Mouse (Mus musculus): ENCODE results near the gene Ryr3. TPM values are rescaled to one million over a fixed set of nuclear protein-coding genes. Genes with fewer than 3 reads are reported as not detected.

The Ryr3 gene
- total RNA-seq, 2 experiments from 2014 or later, result 76.9 to 86.6 TPM

DNA sequence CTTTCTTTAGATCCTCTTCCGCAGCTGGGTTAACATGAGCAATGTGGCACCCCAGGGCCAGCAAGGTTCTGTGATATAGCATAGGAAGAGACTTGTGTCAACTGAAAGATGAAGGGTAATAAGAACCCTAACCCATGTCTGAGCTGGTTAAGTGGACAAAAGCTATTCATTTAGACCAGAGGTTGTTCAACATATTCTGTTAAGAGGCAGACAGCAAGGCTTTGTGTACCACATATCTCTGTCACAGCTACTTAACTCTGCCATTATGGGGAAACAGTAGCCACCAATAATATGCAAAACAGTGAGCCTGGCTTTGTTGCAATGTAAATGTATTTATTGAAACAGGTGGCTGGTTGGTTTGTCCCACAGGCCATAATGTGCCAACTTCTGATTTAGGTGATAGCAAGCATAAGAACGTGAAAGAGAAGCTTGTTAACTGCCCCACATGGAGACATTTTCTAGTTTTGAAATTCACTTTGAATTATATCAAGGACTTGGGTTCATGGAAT, 350.8 kb downstream of the Ryr3 start:
- no peak for DNase-seq (ENCODE audit: low spot score in 2 of 2)
- no peak overlapping the region for H3K27ac ChIP-seq
- no peak overlapping the region for H3K4me3 ChIP-seq
- no peak for TF ChIP-seq CTCF (conservative IDR thresholded peaks at IDR 0.05)

DNA sequence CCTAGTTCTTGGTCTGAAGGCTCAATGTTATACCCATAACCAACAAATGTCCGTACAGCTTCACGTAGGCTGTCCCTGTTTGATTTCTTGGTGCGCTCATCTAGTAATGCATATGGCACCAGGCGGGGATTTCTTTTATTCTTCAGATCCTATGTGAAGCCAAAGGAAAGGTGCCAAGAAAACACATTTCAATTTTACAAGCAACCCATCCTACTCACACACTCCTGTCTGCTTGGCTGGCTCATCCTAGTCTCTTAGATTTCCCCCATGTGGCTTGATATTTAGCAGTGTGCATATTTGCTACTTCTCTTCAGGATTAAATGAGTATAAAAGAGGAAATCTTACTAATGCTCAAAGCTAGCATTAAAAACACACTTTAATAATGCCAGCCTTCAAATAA, 355.1 kb downstream of the Ryr3 start:
- no peak overlapping the region for H3K27ac ChIP-seq
- TF ChIP-seq CTCF (conservative IDR thresholded peaks at IDR 0.05), result no peak
- peak in 1 of 2 experiments; percentile 60 for DNase-seq (ENCODE audit: low spot score in 2 of 2)
- H3K4me3 ChIP-seq, result no peak overlapping the region

DNA sequence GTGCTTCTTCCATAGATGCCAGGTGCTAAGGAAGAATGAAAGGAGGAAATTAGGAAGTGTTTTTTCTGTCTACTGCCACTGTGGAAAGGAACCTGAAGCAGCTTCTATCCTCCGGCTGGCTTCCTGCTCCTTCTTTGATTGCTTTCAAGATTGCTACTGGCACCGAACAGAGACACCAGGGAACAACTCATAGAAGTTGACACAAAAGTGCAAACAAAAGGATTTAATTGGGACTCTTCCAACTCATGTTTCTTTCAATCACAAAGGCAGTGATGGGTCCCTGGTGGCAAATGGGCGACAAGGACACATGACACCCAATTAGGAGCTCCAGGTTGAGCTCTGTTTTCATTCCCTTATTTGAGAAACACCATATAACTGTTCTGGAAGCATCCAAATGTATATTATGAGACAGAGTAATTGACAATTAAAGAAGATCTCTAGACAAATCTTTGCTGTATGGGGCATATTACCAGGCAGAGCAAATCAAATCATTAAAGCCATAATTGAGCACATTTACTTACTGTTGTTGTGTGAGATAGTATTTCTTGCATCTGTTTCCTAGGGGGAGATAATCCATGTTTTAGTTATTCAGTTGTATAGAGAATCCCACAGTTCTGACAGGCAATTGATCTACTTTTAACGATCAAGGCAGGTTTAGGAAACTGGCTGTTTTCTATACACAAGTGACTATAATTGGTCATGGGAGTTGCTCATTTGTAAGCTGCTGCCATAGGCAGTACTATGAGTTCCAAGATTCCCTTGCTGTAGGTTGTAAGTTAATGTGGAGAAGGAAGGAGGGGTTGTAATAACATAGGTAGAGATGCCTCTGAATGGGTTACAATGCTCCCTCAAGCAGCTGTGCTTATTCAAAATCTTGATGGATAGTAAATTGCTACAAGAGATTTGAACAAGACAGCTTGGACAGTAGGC, 371.0 kb downstream of the Ryr3 start:
- TF ChIP-seq CTCF (conservative IDR thresholded peaks at IDR 0.05), result no peak
- DNase-seq (ENCODE audit: low spot score in 2 of 2), result no peak
- H3K27ac ChIP-seq, result no peak overlapping the region
- H3K4me3 ChIP-seq, result no peak overlapping the region

DNA sequence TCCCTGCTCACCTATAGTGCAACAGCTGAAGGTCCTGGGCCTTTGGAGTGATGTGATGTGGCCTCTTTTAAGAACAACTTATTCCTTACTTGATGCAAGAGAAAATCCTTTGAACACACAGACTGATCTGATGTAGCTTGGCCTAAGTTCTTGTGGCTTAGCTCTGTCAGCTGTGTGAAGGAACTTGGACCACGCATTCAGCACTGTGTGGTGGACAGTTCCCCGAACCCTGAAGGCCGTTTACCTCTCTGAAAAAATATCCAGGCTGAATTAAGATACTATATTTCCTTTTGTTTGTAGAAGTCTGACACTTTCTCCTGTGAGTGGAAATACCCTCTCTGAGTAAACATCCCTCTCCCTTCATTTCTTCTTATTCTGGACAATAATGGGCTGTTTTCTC, 374.0 kb downstream of the Ryr3 start:
- H3K4me3 ChIP-seq, result no peak overlapping the region
- no peak overlapping the region for H3K27ac ChIP-seq
- no peak for TF ChIP-seq CTCF (conservative IDR thresholded peaks at IDR 0.05)
- DNase-seq (ENCODE audit: low spot score in 2 of 2), result no peak

DNA sequence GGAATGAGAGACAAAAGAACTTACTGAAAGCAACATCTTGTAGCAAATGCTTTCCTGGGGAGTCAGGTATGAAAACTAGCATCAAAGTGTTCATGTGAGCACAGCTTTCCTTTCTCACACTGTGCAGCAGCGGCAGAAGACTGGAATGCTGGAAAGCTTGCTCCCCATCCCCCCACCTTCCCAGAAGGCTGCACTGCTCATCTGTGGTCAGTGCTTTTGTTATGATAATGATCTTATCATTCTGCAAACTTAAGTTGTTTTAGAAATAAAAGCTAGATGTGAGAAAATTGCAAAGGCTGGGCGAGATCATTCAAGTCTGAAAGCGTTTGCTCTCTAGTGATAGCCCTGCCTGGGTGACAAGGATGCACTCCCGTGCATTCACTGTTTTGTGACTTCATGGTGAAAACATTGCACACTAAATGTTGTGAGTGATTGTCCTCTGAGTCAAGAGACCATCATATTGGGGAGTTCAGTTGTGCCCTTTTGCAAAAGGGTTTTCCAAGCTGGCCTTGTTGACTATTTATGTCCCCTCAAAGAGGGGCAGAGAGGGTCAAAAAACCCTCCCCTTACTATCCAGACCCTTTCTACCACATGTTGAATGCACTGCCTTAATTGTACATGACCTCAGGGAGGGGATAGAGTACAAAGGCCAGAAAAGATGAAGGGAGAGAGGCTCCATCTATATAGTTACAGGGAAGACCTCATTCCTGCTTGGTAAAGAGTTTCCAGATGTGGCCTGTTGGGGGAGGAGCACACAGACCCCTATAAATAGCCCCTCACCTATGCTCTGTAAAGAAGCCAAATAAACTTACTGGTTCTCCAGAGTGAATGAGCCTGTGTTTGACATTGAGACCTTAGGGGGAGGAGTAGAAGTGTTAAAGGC, 385.2 kb downstream of the Ryr3 start:
- Histone ChIP-seq H3K27ac (no peak overlapping the region), H3K4me3 (no peak overlapping the region)
- TF ChIP-seq CTCF (conservative IDR thresholded peaks at IDR 0.05), result no peak
- DNase-seq (ENCODE audit: low spot score in 2 of 2), result no peak

DNA sequence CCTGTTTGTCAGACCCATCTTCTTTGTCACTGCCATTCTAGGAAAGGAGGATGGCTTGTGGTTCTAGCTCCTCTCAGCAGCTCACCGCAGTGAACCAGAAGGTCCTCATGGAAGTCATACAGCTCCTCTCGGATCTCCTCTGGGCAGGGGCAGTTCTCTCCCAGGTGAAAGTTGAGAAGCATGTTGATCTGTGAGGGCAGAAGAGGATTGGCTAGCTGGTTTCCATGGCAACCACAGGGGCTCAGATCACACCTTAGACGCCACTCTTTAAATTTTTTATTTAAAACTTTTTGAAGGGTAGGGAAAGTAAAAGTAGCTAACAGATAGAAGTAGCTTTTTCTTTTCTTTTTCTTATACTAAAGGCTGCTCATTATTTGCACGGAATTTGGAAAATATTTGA, 390.3 kb downstream of the Ryr3 start:
- no peak overlapping the region for H3K27ac ChIP-seq
- no peak for TF ChIP-seq CTCF (conservative IDR thresholded peaks at IDR 0.05)
- no peak for DNase-seq (ENCODE audit: low spot score in 2 of 2)
- no peak overlapping the region for H3K4me3 ChIP-seq

DNA sequence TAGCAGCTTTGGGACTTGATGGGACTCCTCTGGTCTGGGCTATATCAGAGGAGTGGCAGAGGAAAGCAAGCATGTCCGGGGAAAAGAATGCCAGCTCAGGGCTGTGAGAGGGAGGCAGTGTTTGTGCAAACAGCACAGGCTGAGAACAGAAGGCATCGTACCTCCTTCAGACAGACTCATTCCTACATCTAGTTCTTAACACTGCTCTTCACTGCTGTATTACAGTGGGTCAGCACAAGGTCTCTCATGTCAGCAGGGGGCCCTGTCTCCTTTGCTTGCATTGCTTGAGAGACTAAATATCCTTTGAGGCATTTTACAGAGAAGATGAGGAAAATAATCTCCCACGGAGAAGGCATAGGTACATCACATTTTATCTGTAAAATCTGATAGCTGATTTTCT, 394.2 kb downstream of the Ryr3 start:
- TF ChIP-seq CTCF (conservative IDR thresholded peaks at IDR 0.05), result peak; percentile 48
- peak overlapping the region; percentile 29; the same call in 1 of the 2 replicates for H3K27ac ChIP-seq

DNA sequence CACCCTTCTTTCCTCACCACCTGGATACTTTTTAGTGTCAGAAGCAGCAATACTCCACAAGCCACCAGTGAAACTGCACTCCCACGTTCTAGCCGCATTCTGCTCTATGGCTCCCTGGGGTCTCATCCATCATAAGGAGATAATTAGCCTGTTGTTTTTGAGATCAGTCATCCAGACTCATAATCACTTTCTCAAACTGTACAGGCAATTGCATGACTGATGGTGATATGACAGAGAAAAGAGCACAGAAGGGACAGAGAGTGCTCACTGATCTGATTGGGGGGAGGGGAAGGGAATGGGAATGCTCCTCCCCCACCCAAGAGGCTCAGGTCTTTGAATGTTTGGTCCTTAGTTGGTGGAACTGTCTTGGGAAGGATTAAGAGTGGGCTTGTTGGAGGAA, 397.8 kb downstream of the Ryr3 start:
- Histone ChIP-seq H3K27ac (no peak overlapping the region), H3K4me3 (no peak overlapping the region)
- no peak for DNase-seq (ENCODE audit: low spot score in 2 of 2)
- TF ChIP-seq CTCF (conservative IDR thresholded peaks at IDR 0.05), result no peak

More for the DNA sequence above, 394.2 kb downstream of the Ryr3 start:
- DNase-seq (ENCODE audit: low spot score in 2 of 2), result no peak
- no peak overlapping the region for H3K4me3 ChIP-seq

DNA sequence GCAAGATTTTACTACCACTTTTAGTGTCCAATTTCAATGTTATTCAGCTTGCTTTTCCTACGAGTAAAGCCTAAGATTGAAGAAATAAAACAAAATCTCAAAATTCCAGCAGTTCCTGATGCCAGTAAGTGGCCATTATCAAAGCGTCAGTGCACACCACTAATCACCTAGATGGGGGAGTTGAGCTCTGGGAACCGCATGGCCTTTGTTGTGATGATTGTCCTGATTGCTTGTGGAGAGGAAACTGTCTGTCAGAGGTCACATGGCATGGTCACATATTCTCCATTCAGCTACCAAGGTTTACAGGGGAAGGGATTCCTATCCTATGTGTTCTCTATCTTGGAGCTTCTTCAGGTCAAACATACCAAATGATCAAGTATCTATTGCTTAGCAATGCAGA, 399.9 kb downstream of the Ryr3 start:
- Histone ChIP-seq H3K27ac (no peak overlapping the region), H3K4me3 (no peak overlapping the region)
- TF ChIP-seq CTCF (conservative IDR thresholded peaks at IDR 0.05), result no peak
- DNase-seq (ENCODE audit: low spot score in 2 of 2), result no peak

DNA sequence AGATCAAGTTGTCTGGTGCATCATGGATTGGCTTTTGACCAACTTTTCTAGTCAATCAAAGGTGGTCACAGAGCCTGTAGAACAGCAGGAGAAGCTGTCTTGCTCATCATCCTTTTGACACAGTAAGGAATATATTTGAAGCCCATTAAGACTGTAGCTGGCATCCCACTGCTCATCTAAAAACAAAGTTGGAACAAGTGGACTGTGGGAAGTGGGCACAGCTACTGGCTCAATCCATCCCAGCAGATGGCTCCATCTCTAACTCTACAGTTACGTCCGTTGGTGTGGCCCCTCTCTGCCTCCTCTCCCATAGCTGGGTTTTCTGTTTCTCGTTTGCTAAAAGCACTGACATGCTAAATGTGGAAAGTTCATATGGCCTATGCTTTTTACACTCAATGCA, 400.9 kb downstream of the Ryr3 start:
- H3K4me3 ChIP-seq, result no peak overlapping the region
- no peak for TF ChIP-seq CTCF (conservative IDR thresholded peaks at IDR 0.05)
- H3K27ac ChIP-seq, result no peak overlapping the region
- no peak for DNase-seq (ENCODE audit: low spot score in 2 of 2)

DNA sequence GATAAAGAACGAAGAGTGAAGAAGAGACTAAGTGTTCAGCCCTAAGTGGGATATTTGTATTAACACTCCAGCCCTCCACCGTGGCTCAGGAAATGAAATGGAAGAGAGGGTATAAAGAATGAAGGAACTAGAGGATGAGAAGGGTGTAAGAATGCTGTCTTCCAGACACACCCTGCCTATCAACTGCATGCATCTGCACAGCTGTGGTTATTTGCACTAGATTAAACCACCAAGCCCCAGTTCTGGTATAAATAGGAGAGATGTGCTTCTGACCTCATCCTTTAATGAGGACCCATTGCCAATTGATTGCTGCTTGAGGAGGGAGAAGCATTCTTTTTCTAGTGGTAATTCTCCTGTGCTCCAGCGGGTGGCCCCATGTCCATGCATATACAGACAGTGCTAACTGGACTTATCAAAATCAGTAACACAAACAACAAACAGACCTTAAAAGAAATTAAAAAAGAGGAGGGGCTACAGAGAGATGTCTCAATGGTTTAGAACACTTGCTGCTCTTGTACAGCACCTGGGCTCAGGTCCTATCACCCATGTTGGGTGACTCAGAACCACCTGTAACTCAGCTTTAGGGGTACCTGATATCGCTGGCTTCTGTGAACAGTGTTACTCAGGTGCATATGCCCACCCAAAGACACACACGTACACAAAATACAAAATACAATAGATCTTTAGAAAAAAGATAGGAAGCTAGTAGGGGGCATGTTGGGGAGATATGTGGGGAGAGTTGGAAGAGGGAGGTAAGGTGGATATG, 404.1 kb downstream of the Ryr3 start:
- H3K4me3 ChIP-seq, result no peak overlapping the region
- peak in 1 of 2 experiments; percentile 27 for DNase-seq (ENCODE audit: low spot score in 2 of 2)
- TF ChIP-seq CTCF (conservative IDR thresholded peaks at IDR 0.05), result peak; percentile 75
- H3K27ac ChIP-seq, result no peak overlapping the region

DNA sequence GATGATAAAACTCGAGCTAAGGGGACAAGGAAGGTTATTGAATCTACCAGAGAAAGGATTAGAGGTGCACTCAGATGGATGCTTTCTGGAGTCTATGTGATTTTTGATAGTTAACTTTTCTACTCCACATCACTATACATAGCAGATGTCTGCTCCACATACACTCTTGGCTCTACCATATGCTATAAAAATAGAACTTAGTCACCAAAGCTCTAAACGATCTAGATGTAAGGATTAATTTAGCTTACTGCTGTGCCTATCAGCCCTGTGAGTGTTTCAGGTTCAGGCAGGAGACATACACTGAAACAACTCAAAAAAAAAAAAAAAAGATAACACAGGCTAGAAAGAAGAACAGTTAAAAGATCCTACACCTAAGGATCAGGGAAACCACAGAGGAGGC, 410.9 kb downstream of the Ryr3 start:
- H3K27ac ChIP-seq, result no peak overlapping the region
- no peak overlapping the region for H3K4me3 ChIP-seq
- DNase-seq (ENCODE audit: low spot score in 2 of 2), result no peak
- TF ChIP-seq CTCF (conservative IDR thresholded peaks at IDR 0.05), result no peak
